Mouse (Mus musculus): ENCODE results near the gene Ppfibp1.

DNA sequence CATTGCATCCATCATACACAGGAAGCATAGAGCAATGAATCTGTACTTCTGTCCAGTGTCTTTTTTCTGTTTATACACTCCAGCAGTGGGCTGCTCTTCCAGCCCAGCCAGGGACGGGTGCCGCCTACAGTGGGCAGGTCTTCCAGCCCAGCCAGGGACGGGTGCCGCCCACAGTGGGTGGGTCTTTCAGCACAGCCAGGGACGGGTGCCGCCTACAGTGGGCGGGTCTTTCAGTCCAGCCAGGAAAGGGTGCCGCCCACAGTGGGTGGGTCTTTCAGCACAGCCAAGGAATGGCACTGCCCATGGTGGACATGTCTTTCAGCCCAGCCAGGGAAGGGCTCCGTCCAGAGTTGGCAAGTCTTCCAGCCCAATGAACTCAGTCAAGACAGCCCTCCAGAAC lies 33.1 kb upstream of the Ppfibp1 start:
- TF ChIP-seq CTCF (IDR thresholded peaks at IDR 0.05; ENCODE audit: control insufficient read depth, insufficient read depth, low read length), result no peak
- no peak for TF ChIP-seq POLR2A (IDR thresholded peaks at IDR 0.05; ENCODE audit: borderline replicate concordance, control insufficient read depth, low read depth, low read length)
